Mouse (Mus musculus): ENCODE measurements around the gene Tsen34. TPM values are rescaled to one million over a fixed set of nuclear protein-coding genes. Genes with fewer than 3 reads are reported as not detected.
"Not testable (repeated sequence)": the region's sequence is repeated elsewhere in the genome, so short reads cannot be mapped to it uniquely, and the experiment has no call there.

The Tsen34 gene
- polyA plus RNA-seq, 1 experiment from 2014 or later, result 43.6 TPM

DNA sequence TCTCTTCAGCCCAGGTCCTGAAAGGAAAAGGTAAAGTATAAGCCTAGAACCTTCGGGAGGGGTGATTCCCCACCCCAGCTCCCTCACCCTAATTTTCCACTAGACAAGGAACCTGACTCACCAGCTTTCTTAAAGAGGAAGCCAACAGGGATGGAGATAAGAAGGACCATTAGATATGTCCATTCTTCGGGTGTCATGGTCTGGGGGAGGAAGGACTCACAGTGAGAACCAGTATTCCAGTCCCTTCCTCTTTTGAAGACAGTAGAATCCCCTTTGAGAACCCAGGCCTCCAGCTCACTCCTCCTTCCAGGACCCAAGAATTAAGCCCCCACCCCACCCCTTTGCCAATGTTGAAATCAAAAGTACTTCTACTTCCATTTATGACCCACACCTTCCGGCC lies 744 bp upstream of the Tsen34 start:
- DNase-seq (no peak), ATAC-seq (ENCODE audit: low read depth) (no peak)
- 13% methylated on average over 3 of the region's 3 CpGs for WGBS (ENCODE audit: insufficient replicate concordance)
- Histone ChIP-seq H3K4me3 (replicated peaks) (peak overlapping the region; percentile 76), H3K4me1 (replicated peaks) (peaks cover 45% of the 10 kb centered on the region), H3K9ac (peak overlapping the region; percentile 83), H3K4me2 (peak overlapping the region; percentile 97), H3K27me3 (no peaks in the 10 kb centered on the region), H3K27ac (no peak overlapping the region), H3K9me3 (replicated peaks) (no peaks in the 10 kb centered on the region), H3K36me3 (peaks cover 19% of the 10 kb centered on the region; the same call in 1 of the 2 replicates)

DNA sequence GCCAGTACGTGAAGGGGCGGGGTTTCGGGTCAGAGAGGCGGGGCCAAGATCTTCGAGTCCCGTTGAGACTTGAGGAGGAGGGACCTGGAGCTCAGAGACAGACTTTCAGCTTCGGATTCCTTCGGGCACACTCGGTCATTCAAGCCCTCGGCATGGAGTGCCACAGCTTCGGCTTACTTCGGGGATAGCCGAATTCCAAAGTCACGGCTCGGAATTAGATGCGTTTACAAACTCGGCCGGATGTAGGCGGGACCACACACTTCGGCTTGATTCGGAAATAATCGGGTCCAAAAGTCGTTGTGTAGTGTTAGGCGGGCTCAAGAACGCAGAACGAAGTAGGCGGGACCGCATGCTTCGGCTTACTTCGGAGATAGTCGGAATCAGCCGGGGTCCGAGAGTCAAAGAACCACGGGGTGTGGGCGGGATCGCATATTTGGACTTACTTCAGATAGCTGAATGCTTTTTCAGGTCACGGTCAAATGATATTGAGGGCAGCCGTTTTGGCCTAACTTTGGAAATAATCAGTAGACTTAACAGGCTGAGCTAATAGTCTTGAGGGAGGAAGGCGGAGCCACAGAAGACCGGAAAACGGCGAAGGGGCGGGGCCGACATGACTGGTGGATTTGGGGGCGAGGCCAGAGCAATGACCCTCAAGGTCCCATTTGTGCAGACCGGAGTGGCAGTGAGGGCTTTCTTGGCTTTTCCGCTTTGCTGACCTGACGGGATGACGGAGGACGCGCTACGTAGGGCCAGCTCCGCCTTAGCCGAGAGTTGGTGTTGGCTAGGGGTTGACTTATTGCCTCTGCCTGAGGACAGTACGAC lies 535 bp downstream of the Tsen34 start, which contains the start of gene Mboat7:
Mboat7 (minus strand) TSS at position 537 of the 822 bp plus-strand sequence.
- Histone ChIP-seq H3K36me3 (peaks cover 16% of the 10 kb centered on the region; the same call in 1 of the 2 replicates), H3K27me3 (no peaks in the 10 kb centered on the region), H3K4me3 (replicated peaks) (peak within 1 kb of the TSS; percentile 76), H3K9me3 (replicated peaks) (no peaks in the 10 kb centered on the region), H3K27ac (peak within 1 kb of the TSS; percentile 89), H3K9ac (peak within 1 kb of the TSS; percentile 83), H3K4me1 (replicated peaks) (peaks cover 45% of the 10 kb centered on the region), H3K4me2 (peak within 1 kb of the TSS; percentile 97)
- DNase-seq (peak; percentile 93), ATAC-seq (ENCODE audit: low read depth) (peak; percentile 82)
- WGBS (ENCODE audit: insufficient replicate concordance), result under 1% methylated on average over 55 of the region's 55 CpGs

DNA sequence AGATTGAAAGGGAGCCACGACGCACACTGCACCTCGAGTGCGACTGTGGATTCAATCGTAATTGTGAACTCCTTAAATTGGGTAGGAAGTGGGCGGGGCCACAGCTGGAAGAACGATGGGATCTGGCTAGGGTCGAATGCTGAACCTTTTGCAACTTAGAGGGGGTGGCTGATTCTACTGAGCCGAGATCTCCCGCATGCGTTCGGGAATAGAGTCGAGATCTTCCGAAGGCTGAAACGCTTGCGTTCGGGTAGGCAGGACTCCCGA lies 1.1 kb downstream of the Tsen34 start:
- DNase-seq (no peak), ATAC-seq (ENCODE audit: low read depth) (no peak)
- under 1% methylated on average over 18 of the region's 18 CpGs for WGBS (ENCODE audit: insufficient replicate concordance)
- Histone ChIP-seq H3K9ac (peak overlapping the region; percentile 83), H3K9me3 (replicated peaks) (no peaks in the 10 kb centered on the region), H3K4me3 (replicated peaks) (peak overlapping the region; percentile 76), H3K27ac (peak overlapping the region; percentile 89), H3K36me3 (peaks cover 17% of the 10 kb centered on the region), H3K4me2 (peak overlapping the region; percentile 97), H3K4me1 (replicated peaks) (peaks cover 45% of the 10 kb centered on the region), H3K27me3 (no peaks in the 10 kb centered on the region)

DNA sequence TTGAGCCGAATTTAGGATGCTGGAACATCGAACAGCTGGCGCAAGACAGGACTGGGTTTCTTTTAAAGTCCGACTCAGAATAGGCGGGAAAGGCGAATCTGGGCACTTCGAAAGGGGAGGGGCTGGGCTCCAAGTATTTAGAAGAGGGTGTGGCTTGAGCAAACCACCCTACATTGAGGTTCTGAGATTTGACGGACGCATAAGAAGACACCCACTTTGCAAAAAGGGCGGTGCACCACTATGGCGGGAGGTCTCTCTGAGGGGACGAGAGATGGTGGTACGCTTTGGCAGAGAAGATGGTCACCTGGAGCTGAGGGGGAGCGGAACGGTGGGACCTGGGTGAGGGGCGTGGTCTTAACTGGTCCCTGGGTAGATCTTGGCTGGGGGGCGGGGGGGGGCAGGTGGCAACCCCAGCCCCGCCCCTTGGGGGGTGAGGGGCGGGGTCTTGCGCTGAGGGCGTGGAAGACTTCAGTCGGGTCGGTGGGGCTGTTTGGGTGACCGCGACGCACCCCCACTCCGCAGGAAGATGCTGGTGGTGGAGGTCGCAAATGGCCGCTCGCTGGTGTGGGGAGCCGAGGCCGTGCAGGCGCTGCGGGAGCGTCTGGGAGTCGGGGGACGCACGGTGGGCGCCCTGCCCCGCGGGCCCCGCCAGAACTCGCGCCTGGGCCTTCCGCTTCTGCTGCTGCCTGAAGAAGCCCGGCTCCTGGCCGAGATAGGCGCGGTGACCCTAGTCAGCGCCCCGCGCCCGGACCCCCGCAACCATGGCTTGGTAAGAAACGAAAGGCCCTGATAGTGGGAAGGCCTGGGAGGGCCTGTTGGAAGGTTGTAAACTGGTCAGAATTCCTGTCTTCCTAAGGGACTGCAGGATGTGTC lies 1.6 kb downstream of the Tsen34 start:
- Histone ChIP-seq H3K4me2 (peak overlapping the region; percentile 97), H3K9ac (peak overlapping the region; percentile 83), H3K27me3 (no peaks in the 10 kb centered on the region), H3K36me3 (peaks cover 17% of the 10 kb centered on the region), H3K27ac (peak overlapping the region; percentile 89), H3K4me3 (replicated peaks) (peak overlapping the region; percentile 76), H3K4me1 (replicated peaks) (peaks cover 45% of the 10 kb centered on the region), H3K9me3 (replicated peaks) (no peaks in the 10 kb centered on the region)
- DNase-seq, result peak; percentile 61
- peak; percentile 37 for ATAC-seq (ENCODE audit: low read depth)
- under 1% methylated on average over 54 of the region's 55 CpGs for WGBS (ENCODE audit: insufficient replicate concordance)

DNA sequence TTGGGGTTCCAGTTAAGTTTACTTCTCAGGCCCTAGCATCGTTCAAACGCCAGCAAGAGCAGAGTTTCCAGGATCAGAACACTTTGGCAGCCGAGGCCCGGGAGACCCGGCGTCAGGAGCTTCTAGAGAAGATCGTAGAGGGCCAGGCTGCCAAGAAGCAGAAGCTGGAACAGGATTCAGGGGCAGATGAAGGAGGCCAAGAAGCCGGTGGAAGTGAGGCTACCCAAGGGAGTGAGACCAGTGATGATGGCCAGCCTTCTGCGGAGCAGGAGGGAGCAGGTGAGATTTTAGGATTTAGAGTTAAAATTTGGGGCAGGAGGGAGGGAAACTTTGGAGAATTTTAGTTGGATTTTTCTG lies 2.3 kb downstream of the Tsen34 start:
- H3K27me3 ChIP-seq; DNase-seq; H3K9me3 ChIP-seq (replicated peaks); H3K27ac ChIP-seq; ATAC-seq (ENCODE audit: low read depth): not testable (repeated sequence)
- Histone ChIP-seq H3K4me3 (replicated peaks) (peak overlapping the region; percentile 76), H3K9ac (peak overlapping the region; percentile 83), H3K36me3 (peaks cover 18% of the 10 kb centered on the region), H3K4me2 (peak overlapping the region; percentile 97), H3K4me1 (replicated peaks) (peaks cover 45% of the 10 kb centered on the region)
- 7% methylated on average over 9 of the region's 9 CpGs for WGBS (ENCODE audit: insufficient replicate concordance)

DNA sequence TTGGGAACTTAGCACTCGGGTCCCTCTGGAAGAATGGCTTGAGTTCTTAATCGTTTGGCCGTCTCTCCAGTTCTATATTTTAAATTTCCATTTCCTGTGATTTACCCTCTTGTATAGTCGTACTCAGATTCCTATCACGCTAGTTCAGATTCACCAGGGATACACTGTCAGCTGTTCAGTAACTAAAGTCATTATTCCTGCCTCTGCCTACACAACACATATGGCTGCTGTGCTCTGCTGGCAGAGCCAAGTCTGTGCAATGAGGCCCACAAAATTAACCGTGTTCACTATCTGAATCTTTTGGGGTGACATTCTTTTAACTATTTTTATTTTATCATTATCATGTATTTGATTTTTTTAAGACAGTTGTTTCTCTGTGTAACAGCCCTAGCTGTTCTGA lies 5.8 kb downstream of the Tsen34 start:
- ATAC-seq (ENCODE audit: low read depth) (no peak), DNase-seq (no peak)
- H3K4me2 ChIP-seq, result no peak overlapping the region
- no peaks in the 10 kb centered on the region for H3K9me3 ChIP-seq (replicated peaks)
- H3K27me3 ChIP-seq, result no peaks in the 10 kb centered on the region
- no peak overlapping the region for H3K4me3 ChIP-seq (replicated peaks)
- WGBS (ENCODE audit: insufficient replicate concordance), result 80% methylated on average over 6 of the region's 6 CpGs
- H3K9ac ChIP-seq, result no peak overlapping the region
- peaks cover 16% of the 10 kb centered on the region for H3K36me3 ChIP-seq
- H3K27ac ChIP-seq, result no peak overlapping the region
- H3K4me1 ChIP-seq (replicated peaks), result peaks cover 25% of the 10 kb centered on the region

DNA sequence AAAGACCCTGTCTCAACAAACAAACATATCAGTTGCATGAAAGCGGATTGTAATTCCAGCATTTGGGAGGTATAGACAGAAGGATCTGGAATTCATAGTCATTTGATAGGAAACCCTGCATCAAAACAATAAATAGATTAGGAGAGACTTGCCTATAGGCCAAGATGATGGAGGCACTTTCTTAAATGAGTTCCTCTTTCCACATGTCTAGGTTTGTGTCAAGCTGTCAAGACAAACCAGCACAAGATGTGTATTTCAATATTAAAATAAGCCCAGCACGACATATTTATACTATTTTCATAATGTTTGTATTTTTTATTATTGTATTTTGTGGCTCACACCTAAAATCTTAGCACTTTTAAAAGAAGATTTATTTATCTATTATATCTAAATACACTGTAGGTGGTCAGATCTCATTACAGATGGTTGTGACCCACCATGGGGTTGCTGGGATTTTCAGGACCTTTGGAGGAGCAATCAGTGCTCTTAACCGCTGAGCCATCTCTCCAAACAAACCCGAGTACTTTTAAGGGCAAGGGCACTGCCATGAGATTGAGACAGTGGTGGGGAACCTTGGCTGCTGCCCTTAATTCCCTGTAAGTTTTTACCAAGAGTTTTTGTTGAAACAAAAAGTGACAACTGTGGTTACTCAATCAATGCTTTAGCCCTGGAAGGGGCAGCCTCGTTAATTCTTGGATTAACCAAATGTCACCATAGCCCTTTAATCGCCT lies 10.7 kb downstream of the Tsen34 start:
- WGBS (ENCODE audit: insufficient replicate concordance), result 16% methylated on average over 6 of the region's 6 CpGs
- peaks cover 44% of the 10 kb centered on the region for H3K36me3 ChIP-seq

DNA sequence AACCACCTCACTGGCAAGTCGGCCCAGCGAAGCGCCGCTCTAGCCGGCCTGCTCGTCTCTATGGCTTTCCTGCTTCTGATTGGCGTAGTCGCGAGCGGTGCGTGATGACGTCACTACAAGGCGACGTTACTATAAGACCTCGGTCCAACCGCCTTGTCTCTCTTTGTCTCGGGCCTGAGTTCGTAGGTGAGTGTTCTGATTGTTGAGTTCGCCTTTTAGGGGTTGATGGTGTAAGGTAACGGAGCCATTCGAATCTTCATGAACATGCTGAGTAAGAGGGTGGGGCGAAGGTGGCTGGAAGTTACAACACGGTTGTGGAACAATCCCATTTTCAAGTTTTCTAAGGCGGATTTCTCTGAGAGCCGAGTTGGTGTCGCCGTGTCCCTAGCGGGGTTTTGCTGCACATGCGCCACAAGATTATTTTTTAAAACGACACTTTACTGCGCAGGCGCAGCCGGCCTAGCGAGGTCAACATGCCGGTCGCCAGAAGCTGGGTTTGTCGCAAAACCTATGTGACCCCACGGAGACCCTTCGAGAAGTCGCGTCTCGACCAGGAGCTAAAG lies 11.3 kb downstream of the Tsen34 start, which contains the start of gene Rps9:
Rps9 (plus strand) TSS at position 115 of the 563 bp plus-strand sequence.
- Histone ChIP-seq H3K36me3 (peaks cover 41% of the 10 kb centered on the region), H3K4me2 (peak within 1 kb of the TSS; percentile 82), H3K27ac (peak within 1 kb of the TSS; percentile 89), H3K27me3 (no peaks in the 10 kb centered on the region), H3K9ac (peak within 1 kb of the TSS; percentile 89), H3K4me1 (replicated peaks) (peaks cover 26% of the 10 kb centered on the region), H3K9me3 (replicated peaks) (no peaks in the 10 kb centered on the region), H3K4me3 (replicated peaks) (peak within 1 kb of the TSS; percentile 84)
- peak; percentile 89 for DNase-seq
- under 1% methylated on average over 42 of the region's 42 CpGs for WGBS (ENCODE audit: insufficient replicate concordance)
- ATAC-seq (ENCODE audit: low read depth), result peak; percentile 86

More for the DNA sequence above, 10.7 kb downstream of the Tsen34 start:
- ATAC-seq (ENCODE audit: low read depth), result peak; percentile 29
- DNase-seq, result no peak
- Histone ChIP-seq H3K9ac (peak overlapping the region; percentile 59), H3K27me3 (no peaks in the 10 kb centered on the region), H3K27ac (peak overlapping the region; percentile 59), H3K4me2 (peak overlapping the region; percentile 82), H3K9me3 (replicated peaks) (no peaks in the 10 kb centered on the region), H3K4me1 (replicated peaks) (peaks cover 26% of the 10 kb centered on the region), H3K4me3 (replicated peaks) (peak overlapping the region; percentile 84)

DNA sequence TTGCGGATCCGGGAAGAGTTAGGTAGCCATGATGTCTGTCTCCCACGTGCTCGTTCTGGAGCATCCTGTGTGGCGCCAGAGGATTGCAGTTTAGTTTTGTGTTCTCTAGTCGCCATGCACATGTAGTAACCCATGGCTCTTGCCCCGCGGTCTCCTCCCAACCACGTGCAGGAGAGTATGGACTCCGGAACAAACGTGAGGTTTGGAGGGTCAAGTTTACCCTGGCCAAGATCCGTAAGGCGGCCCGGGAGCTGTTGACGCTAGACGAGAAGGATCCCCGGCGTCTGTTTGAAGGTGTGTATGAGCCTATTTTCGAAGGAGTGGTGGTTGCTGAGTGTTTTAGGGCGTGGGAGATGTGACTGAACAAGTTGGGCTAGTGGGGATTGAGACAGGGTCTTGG lies 11.8 kb downstream of the Tsen34 start:
- peaks cover 41% of the 10 kb centered on the region for H3K36me3 ChIP-seq
- no peaks in the 10 kb centered on the region for H3K9me3 ChIP-seq (replicated peaks)
- peaks cover 26% of the 10 kb centered on the region for H3K4me1 ChIP-seq (replicated peaks)
- H3K27me3 ChIP-seq, result no peaks in the 10 kb centered on the region
- peak overlapping the region; percentile 84 for H3K4me3 ChIP-seq (replicated peaks)
- DNase-seq, result no peak
- 1% methylated on average over 20 of the region's 20 CpGs for WGBS (ENCODE audit: insufficient replicate concordance)
- peak overlapping the region; percentile 89 for H3K9ac ChIP-seq
- H3K27ac ChIP-seq, result peak overlapping the region; percentile 89
- ATAC-seq (ENCODE audit: low read depth), result peak; percentile 18
- H3K4me2 ChIP-seq, result peak overlapping the region; percentile 82

DNA sequence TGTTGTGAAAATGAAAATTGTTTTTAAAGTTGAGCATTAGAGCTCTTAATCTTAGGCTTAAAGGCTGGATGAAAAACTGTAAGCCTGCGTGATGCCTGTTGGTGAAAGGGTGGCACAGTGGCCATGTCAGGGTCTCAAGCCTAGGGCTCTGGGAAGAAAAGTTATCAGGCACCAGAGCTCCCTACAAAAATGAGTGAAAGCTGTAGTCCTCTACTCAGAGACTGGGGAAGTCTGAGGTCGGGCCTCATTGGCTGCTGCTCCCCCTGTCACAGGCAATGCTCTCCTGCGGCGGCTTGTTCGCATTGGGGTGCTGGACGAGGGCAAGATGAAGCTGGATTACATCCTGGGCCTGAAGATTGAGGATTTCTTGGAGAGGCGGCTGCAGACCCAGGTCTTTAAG lies 12.8 kb downstream of the Tsen34 start:
- not testable (repeated sequence) for H3K9me3 ChIP-seq (replicated peaks); DNase-seq; H3K27me3 ChIP-seq
- Histone ChIP-seq H3K4me1 (replicated peaks) (peaks cover 26% of the 10 kb centered on the region), H3K4me3 (replicated peaks) (peak overlapping the region; percentile 84), H3K9ac (peak overlapping the region; percentile 89), H3K36me3 (peaks cover 38% of the 10 kb centered on the region), H3K27ac (peak overlapping the region; percentile 89), H3K4me2 (peak overlapping the region; percentile 82)
- WGBS (ENCODE audit: insufficient replicate concordance), result 4% methylated on average over 7 of the region's 7 CpGs
- ATAC-seq (ENCODE audit: low read depth), result peak; percentile 8; the same call in 1 of the 2 replicates

All from liver, embryonic 13.5 days (tissue).